Mouse (Mus musculus): ENCODE results near the gene Tmed8.
A peak's percentile ranks its signal among the peaks of the same experiment; 100 is the strongest.
"Not testable (repeated sequence)": the region's sequence is repeated elsewhere in the genome, so short reads cannot be mapped to it uniquely, and the experiment has no call there.

Tmed8 gene

GRCm38 (mm10) chr12:87199973-87200586 lies at the start of gene Tmed8:
Gene Tmed8, minus strand, starts transcription at chr12:87200454.
- peak; percentile 81 for DNase-seq

GRCm38 (mm10) chr12:87238632-87239031 lies 38.4 kb upstream of the Tmed8 start, which contains the start of gene Noxred1:
Gene Noxred1, minus strand, starts transcription at chr12:87238732.
- DNase-seq, result no peak

GRCm38 (mm10) chr12:87236882-87237483 lies 36.7 kb upstream of the Tmed8 start:
- DNase-seq, result no peak

- DNase-seq, result no peak
These were observed 30.2 kb upstream of the Tmed8 start for GRCm38 (mm10) chr12:87230379-87230895.

- DNase-seq, result no peak
These were observed 29.4 kb upstream of the Tmed8 start for GRCm38 (mm10) chr12:87229633-87230032.

GRCm38 (mm10) chr12:87226801-87227200 lies 26.5 kb upstream of the Tmed8 start:
- DNase-seq, result no peak

- DNase-seq, result no peak
These were observed 24.7 kb upstream of the Tmed8 start for GRCm38 (mm10) chr12:87224950-87225349.

- no peak for DNase-seq
These were observed 19.1 kb upstream of the Tmed8 start for GRCm38 (mm10) chr12:87219362-87219761.

GRCm38 (mm10) chr12:87217596-87217995 lies 17.3 kb upstream of the Tmed8 start:
- DNase-seq, result no peak

- no peak for DNase-seq
These were observed 15.8 kb upstream of the Tmed8 start for GRCm38 (mm10) chr12:87216053-87216452.

GRCm38 (mm10) chr12:87212844-87213606 lies 12.8 kb upstream of the Tmed8 start:
- DNase-seq, result no peak

- DNase-seq, result not testable (repeated sequence)
These were observed 5.5 kb upstream of the Tmed8 start for GRCm38 (mm10) chr12:87205789-87206188.

- DNase-seq, result no peak
These were observed 1.4 kb upstream of the Tmed8 start for GRCm38 (mm10) chr12:87201694-87202093.

- peak; percentile 32 for DNase-seq
These were observed 865 bp downstream of the Tmed8 start, which contains the start of gene Samd15 for GRCm38 (mm10) chr12:87199206-87199972. Gene Samd15, plus strand, starts transcription at chr12:87199723.

GRCm38 (mm10) chr12:87198792-87199191 lies 1.5 kb downstream of the Tmed8 start:
- no peak for DNase-seq

- no peak for DNase-seq
These were observed 3.9 kb downstream of the Tmed8 start for GRCm38 (mm10) chr12:87196310-87196709.

GRCm38 (mm10) chr12:87195069-87195468 lies 5.2 kb downstream of the Tmed8 start:
- no peak for DNase-seq

GRCm38 (mm10) chr12:87193008-87193407 lies 7.2 kb downstream of the Tmed8 start:
- no peak for DNase-seq

GRCm38 (mm10) chr12:87177631-87178030 lies 22.6 kb downstream of the Tmed8 start:
- DNase-seq, result no peak

GRCm38 (mm10) chr12:87175194-87175946 lies 24.9 kb downstream of the Tmed8 start:
- no peak for DNase-seq

GRCm38 (mm10) chr12:87160815-87161214 lies 39.4 kb downstream of the Tmed8 start:
- DNase-seq, result no peak

GRCm38 (mm10) chr12:87160310-87160709 lies 39.9 kb downstream of the Tmed8 start:
- no peak for DNase-seq
